Mouse (Mus musculus) erythroblast, embryonic 14.5 days (primary cell): ENCODE measurements around the gene Mybpc2.

Source experiments
- GATA1 ChIP-seq: IDR thresholded peaks from 2 replicates; pipeline ENCODE4 v1.6.1; 2012; ENCODE audit warnings: low read length, inconsistent platforms, mixed read lengths
- TAL1 ChIP-seq: IDR thresholded peaks from 3 replicates; pipeline ENCODE4 v1.6.1; 2012; ENCODE audit warnings: low read length, inconsistent platforms, mixed read lengths

GRCm38 (mm10) chr7:44494681-44495080, 29.8 kb downstream of the Mybpc2 start:
- no peak for TF ChIP-seq GATA1
- no peak for TF ChIP-seq TAL1
